Mouse (Mus musculus) forebrain, embryonic 11.5 days (tissue): Measurements from ENCODE around the gene Agap3. TPM values are rescaled to one million over a fixed set of nuclear protein-coding genes. Genes with fewer than 3 reads are reported as not detected.

Source experiments
- polyA plus RNA-seq: library from polyadenylated mRNA; unstranded; fragments of >200 nt; fragmentation: Nextera tagmentation; extraction: Ambion mirVana; gene quantifications from 2 replicates; pipeline ENCODE4 v1.2.1, GENCODE M21; 2014

The Agap3 gene
- polyA plus RNA-seq, 1 experiment from 2014 or later = 52.7 TPM

Other genes with a start within 250 kb of the Agap3 start
- 9.1 and 10.9 TPM in 2 replicates for gene Kcnh2, start 100.6 kb upstream of the Agap3 start, polyA plus RNA-seq
- 6.6 and 7.4 TPM in 2 replicates for gene Nos3, start 87.4 kb upstream of the Agap3 start, polyA plus RNA-seq
- gene Atg9b, start 60.0 kb upstream of the Agap3 start, polyA plus RNA-seq = 0.21 and 0.44 TPM in 2 replicates
- 45.5 and 57.8 TPM in 2 replicates for gene Abcb8, start 58.5 kb upstream of the Agap3 start, polyA plus RNA-seq
- not detected in 2 replicates for gene Asic3, start 38.8 kb upstream of the Agap3 start, polyA plus RNA-seq
- gene Cdk5, start 28.6 kb upstream of the Agap3 start, polyA plus RNA-seq = 47.5 and 53.9 TPM in 2 replicates
- 28.4 and 28.7 TPM in 2 replicates for gene Slc4a2, start 28.3 kb upstream of the Agap3 start, polyA plus RNA-seq
- 104 and 116 TPM in 2 replicates for gene Fastk, start 6.9 kb upstream of the Agap3 start, polyA plus RNA-seq
- 30.2 and 31.8 TPM in 2 replicates for gene Tmub1, start 4.3 kb upstream of the Agap3 start, polyA plus RNA-seq
- gene Gbx1, start 75.0 kb downstream of the Agap3 start, polyA plus RNA-seq = 0.64 and 0.79 TPM in 2 replicates
- 0.11 TPM in 1 of 2 replicates, not detected in the other for gene Asb10, start 88.8 kb downstream of the Agap3 start, polyA plus RNA-seq
- 0.20 TPM in 1 of 2 replicates, not detected in the other for gene 4931409K22Rik, start 104.6 kb downstream of the Agap3 start, polyA plus RNA-seq
- 153 and 165 TPM in 2 replicates for gene Abcf2, start 125.3 kb downstream of the Agap3 start, polyA plus RNA-seq
- 11.4 and 11.5 TPM in 2 replicates for gene Chpf2, start 134.6 kb downstream of the Agap3 start, polyA plus RNA-seq
- 76.0 and 93.8 TPM in 2 replicates for gene Smarcd3, start 172.2 kb downstream of the Agap3 start, polyA plus RNA-seq
- 33.9 and 34.0 TPM in 2 replicates for gene Nub1, start 233.4 kb downstream of the Agap3 start, polyA plus RNA-seq